Mouse (Mus musculus) gastrocnemius, adult 8-10 months (tissue): ENCODE results near the gene Evpl. TPM values are rescaled to one million over a fixed set of nuclear protein-coding genes. Genes with fewer than 3 reads are reported as not detected.
A peak's percentile ranks its signal among the peaks of the same experiment; 100 is the strongest.

Experiments used
- DNase-seq, 2 experiments: peaks; one replicate each; pipeline ENCODE4 v3.0.0; 2022; ENCODE audit warnings: low spot score in 2 of 2
- total RNA-seq, 4 experiments: library from RNA; stranded (reverse); gene quantifications; 2 replicates each; pipeline ENCODE4 v1.2.4; 2022

The Evpl gene
- total RNA-seq, 4 experiments from 2014 or later = 0.04 TPM; not detected in 3

DNA sequence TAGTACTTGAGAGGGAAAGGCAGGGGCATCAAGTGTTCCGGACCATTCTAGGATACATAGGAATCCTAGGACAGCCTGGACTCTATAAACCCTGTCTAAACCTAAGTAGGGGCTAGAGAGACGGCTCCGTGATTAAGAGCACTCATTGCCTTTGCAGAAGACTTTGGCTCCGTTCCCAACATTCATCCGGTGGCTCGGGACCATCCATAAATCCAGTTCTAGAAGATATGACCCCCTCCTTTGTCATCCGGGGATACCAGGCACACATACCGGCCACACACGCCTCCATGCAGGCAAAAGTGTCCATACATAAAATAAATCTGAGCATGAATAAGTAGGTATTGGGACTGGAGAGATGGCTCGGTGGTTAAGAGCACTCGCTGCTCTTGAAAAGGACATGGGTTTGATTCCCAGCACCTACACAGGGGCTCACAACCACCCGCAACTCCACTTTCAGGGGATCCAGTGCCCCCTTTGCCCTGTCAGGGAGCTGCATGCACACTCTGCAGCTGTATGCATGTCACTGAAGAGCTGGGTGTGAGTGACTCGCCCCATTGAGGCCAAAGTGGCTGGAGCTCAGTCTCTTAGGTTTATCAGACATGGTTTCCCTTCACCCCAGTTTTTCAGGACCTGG, 23.9 kb downstream of the Evpl start:
- DNase-seq = no peak

DNA sequence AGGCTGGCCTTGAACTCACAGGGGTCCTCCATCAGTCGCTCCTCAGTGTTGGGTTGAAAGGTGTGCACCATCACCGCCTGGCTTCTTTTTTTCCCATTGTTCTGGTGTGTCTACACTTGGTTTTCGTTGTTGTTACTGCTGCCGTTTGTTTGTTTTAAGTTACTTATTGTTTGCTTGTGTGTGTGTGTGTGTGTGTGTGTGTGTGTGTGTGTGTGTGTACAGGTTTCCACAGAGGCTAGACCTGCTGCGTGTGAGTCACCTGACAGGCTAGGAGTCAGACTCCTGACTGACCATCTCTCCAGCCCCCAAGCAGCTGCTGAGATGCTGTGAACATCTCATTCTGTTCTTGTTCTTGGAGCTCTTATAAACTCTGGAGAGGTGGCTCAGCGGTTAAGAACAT, 25.0 kb downstream of the Evpl start:
- no peak for DNase-seq

DNA sequence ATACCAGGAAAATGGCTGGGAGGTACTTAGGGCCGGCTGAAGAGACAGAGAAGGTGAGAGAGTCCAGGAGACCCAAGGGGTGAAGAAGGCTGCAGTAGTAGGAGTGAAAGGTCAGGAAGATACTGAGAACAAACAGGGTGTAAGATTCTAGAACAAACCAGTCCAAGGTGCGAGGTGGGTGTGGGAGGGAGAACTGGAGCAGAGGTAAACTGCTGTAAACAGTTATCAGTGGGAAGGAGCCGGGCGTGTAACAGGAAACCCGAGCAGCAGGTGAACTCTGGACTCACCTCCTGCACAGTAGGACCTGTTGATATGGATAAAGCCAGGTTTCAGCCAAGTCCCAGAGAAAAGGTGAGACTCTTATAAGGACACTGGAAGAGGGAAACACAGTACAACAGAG, 27.2 kb downstream of the Evpl start:
- DNase-seq = no peak

DNA sequence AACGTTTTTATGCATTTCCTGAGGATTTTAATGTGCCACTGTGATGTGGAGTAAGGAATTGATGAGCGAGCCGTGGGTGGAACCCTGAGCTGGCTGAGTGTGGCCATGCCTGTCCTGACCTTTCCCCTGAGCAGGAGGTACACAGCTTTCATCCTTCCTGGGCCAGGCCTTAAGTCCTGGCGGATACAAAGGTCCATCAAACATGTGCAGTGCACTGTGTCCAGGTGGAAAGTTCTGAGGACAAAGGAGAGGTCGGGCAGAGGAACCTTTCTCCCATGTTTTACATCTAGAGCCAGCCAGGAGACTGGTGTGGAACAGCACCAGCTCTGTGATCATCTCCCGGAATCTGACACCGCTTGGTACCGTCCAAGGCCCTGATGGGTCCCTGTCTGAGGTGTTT, 28.6 kb downstream of the Evpl start:
- DNase-seq = no peak

DNA sequence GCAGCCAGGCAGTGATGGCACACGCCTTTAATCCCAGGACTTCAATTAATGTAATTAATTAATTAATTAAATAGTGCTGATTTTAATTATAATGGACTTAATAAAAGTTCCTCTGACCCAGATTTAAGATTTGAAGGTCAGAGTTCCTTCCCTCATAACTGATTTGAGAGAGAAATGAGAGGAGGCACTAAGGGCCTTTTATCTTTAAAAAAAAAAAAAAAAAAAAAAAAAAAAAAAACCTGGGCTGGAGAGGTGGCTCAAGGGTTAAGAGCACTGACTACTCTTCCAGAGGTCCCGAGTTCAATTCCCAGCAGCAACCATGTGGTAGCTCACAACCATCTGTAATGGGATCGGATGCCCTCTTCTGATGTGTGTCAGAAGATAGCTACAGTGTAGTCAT, 29.2 kb downstream of the Evpl start:
- no peak for DNase-seq

DNA sequence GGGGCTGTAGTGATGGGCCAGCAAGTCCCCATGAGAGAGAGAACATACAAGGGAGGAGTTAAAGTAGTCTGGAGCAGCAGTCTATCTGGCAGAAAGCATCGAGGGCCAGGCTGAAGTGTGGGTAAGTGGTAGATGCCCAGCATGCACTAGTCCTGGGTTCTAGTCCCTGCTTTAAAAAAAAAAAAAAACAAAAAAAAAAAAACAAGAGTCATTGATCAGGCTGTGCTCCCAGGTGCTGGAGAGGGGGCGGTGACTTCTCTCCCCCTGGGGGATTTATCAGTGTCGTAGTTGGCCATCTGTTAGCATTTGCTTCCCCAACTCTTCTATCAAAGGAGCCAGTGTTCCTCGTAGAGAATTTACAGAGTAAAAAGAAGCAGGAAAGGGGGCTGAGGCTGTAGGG, 31.2 kb downstream of the Evpl start:
- DNase-seq = no peak

DNA sequence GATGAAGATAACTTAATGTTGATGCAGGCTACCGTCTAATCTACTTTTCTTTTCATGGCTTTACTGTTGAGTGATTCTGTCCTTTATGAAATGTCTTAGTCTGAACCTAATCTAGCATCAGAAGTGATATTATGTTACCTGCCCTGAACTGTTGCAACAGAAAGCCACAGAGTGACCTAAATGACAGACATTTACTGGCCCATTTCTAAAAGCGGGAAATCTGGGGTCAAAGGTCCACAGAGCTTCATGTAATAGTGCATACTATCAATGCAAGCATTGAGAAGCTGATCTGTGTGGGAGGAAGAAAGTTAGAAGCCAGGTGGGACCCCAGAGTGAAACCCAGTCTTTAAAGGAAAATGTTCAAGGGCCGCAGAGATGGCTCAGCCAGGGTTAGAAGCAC, 34.7 kb downstream of the Evpl start:
- DNase-seq = no peak

DNA sequence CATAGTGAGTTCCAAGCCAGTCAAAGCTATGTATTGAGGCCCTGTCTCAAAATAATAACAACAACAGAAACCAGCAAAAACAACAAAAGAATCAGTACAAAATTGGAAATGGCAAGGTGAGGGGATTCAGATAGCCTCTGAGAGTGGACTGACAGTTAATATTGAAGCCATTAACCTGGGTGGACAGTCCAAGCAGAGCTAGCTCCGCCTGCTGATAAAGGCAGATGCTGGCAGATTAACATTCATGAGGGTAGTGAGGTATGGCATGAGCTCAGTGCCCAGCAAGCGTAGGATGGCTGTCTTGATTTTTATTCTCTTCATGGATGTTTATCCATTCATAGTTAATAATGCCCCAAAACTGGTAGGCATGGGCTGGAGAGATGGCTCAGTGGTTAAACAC, 36.7 kb downstream of the Evpl start:
- DNase-seq = no peak

DNA sequence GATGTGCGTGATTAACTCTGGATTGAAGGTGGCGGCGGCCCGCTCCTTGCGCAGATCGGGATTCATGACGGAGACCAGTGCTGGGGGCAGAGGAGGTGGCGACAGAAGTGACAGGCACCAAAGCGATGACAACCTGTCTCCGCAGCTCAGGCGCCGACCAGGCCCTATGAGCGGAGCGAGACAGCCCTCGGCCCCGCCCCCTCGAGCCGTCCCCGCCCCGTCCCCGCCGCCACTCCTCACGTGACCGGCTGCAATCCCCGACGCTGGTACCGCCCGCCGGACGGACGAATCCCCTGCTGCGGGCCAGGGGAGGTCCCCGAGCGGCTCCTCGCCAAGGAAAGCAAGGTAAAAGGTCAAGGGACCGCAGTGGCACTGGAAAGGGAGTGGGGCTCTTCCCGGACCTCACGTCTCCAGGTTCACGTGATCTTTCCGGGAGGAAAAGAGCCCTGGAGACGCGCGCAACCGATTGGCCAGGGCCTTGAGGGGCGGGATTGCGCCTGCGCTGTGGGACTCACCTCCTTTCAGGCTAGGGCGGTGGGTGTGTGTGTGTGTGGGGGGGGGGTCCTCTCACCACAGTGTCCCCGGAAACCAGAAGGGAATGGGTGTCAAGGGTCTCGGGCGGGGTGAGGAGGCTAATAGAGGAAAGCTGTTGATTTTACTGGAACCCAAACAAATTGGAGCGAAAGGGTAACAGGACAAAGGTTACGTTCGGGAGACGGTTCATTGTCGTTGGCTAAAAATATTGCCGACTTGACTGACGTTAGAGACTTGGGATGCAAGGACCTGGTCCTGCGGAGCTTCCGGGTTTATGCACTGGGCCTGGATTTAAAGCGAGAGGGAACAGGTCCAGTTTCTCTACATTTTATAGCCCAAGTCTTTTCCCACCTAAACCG, 39.0 kb downstream of the Evpl start, which contains the start of the genes Ten1 and Acox1:
TSS of gene Ten1 (plus strand) at position 217 of the 893 bp plus-strand sequence.
TSS of gene Acox1 (minus strand) at position 407 of the 893 bp plus-strand sequence.
- DNase-seq = peak; percentile 90 to 93

DNA sequence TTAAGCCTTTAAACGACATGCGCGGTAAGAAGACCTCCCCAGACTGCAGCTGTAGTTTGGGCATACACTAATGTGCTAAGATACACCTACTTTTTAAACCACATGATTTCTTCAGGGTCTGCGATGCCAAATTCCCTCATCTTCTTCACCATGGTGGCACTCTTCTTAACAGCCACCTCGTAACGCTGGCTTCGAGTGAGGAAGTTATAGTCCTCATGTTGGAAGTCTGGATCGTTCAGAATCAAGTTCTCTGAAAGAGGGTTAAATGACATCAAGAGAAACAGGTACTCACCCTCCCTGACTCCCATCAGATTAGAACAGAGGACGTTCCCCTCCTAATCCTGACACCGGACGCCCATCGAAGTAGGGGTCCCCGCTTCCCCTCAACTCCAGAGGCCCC, 39.7 kb downstream of the Evpl start:
- no peak for DNase-seq

DNA sequence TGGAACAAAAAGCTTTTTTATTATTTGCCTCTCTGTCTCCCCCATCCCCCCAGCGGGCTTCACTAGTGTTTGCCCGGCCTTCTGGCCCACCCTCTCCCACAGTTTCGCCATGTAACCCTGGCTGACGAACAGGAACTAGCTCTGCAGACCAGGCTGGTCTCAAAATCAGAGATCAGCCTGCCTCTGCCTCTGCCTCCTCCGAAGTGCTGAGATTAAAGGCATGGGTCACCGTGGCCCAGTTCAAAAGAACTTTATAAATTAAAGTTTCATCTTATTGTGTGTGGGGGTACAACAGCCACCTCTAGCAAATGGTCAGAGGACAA, 40.3 kb downstream of the Evpl start:
- no peak for DNase-seq

DNA sequence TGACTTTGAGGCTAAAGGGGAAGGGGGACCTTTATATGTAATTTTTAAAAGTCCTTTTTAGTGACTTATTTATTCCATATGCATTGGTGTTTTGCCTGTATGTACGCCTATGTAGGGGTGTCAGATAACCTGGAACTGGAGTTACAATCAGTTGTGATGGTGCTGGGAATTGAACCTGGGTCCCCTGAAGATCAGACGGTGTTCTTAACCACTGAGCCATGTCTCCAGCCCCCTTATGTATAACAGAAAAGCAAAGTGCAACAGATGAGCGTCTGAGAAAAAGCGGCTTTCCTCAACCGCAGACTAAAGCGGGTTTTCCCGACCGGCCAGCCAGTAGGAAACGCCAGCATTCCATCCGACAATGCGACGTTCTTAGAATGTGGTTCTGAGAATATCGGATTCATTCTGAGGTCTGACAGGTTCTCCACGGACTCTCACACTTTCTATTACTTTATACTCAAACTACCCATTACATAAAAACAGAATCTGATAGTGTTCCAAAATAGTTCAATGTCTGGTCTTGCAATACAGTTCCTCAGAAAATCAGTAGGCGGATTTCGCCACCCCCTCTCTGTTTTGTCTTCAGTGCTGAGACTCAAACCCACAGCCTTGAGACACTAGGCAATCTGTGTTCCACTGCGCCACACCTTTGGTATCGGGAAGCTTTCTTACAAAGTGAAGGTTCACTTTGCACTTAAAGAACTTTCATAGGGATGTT, 40.9 kb downstream of the Evpl start:
- no peak for DNase-seq

DNA sequence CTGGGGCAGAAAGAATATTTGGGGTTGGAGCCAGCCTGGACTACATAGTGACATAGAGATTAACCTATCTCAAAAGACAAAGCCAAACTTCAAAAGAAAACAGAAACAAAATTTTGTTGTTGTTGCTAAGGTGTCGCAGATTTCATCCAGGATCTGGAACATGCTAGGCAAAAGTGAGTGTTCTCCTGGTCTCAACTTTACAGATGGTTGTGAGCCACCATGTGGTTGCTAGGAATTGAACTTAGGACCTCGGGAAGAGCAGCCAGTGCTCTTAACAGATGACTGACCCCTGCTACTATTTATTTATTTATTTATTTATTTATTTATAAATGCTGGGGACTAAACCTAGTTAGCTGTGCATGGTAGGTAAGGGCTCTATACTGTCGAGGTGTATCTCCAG, 41.5 kb downstream of the Evpl start:
- no peak for DNase-seq

DNA sequence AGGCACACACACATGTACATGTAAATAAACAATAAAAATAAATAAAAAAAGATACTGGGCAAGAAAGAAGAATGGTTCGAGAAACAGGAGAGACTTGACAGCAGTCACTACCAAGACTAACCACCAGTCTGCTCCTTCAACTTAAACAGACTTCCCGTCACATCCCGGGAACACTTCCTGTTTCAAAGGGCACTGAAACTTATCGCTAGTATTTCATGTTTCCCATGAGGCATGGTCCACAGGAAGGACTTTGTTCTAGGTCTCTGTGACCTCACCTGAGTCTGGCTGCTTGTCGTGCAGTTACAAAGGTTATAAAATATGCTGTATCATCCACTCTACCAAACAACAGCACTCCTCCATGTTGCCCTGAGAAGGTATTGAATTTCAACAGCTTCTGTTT, 42.6 kb downstream of the Evpl start:
- DNase-seq = no peak

DNA sequence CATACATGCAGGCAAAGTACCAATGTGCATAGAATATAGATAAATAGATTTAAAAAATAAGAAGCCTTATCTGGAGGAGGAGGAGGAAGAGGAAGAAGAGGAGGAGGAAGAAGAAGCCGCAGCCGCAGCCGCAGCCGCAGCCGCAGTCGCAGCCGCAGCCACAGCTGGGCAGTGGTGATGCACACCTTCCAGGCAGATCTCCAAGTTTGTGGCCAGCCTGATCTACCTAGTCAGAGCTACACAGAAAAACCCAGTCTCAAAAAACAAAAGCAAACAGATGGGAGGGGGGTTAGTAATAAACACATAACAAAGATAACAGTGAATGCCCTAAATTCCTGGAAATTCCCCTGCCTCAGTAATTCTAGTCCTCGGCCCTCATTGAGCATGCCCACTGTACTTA, 43.3 kb downstream of the Evpl start:
- no peak for DNase-seq

DNA sequence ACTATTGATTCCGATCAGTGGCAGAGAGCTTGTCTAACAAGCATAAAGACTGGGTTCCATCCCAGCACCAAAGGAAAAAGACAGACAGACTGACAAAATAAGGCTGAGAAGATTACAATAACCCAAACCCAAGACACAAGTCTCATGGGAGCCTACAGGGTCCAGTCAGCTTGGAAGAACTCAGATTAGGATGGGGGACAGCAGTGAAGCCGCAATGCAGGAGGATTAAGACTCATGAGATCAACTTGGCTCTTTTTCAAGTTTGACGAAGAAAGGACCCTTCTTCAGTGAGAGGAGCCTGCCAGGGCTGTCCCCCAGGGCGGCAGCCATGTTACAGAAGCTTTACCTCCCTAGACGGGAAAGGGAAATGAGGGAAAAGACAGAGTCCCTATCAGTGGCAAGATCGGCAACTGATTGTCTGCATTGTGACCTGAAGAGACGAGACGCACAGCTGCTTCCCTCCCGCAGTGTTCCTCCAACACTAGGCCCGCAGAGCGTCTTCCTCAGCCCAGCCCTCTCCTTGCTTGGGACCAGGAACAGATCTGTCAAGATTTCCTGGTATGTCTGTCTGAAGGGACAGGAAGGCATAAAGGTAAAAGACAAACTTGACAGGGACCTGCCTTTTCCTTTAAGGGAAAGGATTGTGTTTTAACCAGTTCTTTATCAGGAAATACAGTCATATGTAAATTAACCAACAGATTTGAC, 50.5 kb downstream of the Evpl start:
- DNase-seq = no peak

DNA sequence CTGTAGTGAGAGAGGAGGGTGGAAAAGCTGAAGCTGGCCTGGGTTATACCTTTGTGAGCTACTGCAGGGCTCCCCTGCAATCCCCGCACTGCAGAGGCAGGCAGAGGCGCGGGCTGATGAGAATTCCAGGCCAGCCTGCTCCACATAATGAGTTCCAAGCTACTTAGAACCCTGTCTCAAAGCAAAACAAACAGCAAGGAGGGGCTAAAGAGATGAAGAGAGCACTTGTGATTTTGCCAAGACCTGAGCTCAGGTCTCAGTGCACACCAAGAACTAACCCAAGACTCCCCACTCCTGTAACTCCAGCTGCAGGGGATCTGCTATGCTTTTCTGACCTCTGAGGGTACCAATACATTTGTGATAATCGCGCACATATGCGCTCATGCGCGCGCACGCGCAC, 51.5 kb downstream of the Evpl start:
- DNase-seq = no peak

DNA sequence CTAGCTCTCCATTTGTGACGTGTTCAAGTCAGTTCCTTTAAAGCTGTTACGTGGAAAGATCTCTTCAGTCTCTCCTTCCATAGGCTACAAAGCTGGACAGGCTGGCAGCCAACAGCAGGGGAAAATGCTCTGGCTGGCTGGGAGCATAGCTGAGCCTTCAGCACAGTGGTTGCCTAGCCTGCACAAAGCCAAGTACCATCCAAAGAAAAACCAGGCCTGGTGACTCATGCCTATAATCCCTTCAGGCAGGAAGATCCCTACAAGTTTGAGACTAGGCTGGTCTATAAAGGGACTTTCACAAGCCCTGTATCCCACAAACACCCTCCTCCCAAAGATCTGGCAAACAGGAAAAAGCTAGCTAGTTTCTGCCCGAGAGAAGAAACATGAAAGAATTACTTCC, 52.0 kb downstream of the Evpl start:
- no peak for DNase-seq

DNA sequence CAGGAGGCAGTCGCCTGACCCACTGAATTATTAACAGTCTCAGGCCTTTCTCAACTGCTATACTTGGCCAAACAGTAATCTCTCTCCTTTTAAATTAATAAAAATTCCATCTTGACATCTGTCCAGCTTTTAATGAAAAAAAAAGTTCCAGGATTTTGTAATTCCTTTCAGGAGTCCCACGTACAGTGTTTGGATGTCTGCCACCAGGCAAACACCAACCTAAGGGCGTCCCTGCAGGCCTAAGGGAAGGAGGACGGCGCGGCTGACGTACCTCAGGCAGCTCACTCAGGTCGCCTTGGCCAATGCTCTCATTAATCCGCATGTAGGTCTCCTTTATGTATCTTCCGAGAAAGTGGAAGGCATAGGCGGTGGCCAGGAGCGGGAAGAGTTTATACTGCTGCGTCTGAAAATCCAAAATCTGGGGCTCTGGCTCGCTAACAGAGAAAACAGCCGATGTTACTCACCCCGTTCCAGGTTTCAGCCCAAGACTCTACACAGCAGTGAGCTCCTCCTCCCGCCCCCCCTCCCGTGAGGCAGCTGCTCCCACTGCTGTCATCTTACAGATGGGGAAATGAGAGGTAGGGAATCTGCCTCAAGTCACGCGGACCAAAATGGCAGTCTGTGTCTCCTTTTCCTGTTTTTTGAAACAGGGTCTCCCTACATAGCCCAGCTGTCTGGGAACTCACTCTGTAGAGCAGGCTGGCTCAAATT, 59.3 kb downstream of the Evpl start:
- no peak for DNase-seq

DNA sequence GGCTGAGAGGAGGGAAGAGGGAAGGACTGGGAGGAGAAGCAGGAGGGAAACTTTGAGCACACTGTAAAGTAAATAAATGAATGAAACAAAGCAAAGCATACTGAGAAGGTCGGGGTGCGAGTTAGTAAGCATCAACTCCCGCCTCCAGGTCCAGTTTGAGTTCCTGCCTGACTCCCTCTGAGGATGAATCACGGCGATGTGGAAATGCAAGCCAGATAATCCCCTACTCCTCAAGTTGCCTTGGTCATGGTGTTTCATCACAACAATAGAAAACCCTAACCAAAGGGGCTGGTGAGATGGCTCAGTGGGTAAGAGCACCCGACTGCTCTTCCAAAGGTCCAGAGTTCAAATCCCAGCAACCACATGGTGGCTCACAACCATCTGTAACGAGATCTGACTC, 61.9 kb downstream of the Evpl start:
- no peak for DNase-seq

DNA sequence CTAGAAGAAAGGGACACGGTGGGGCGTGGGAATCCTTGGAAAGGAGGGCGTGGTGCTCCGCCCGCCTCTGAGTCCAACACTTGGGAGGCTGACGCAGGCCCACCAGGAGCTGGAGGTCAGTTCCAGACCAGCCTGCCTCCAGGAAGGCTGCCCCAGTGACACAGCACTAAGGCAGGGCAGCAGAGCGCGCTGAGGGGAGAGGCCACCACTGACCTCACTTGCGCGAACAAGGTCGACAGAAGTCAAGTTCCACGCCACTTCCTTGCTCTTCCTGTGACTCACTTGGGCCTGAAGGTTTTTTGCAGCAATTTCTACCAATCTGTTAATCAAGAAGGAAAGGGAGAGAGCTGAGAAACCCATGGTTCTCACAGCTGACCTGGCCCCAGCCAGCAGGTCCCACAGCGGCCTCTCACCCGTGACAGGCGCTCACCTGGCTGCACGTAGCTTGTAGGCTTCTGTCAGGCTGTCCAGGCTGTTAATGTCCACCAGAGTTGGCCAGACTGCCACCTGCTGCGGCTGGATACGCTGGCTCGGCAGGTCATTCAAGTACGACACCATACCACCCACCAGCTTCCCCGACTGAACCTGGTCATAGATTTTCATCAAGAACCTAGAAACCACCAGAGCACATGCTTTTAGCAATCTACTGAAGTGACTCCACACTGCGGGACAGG, 63.0 kb downstream of the Evpl start:
- DNase-seq = no peak
